Mouse (Mus musculus) right cerebral cortex, postnatal 10 days (tissue): ENCODE data around the gene Nme9.
A peak's percentile ranks its signal among the peaks of the same experiment; 100 is the strongest.

Experiments
- DNase-seq, 2 experiments: peaks; one replicate each; pipeline ENCODE4 v3.0.0; 2021; ENCODE audit warnings: low spot score in 2 of 2

The Nme9 gene

DNA sequence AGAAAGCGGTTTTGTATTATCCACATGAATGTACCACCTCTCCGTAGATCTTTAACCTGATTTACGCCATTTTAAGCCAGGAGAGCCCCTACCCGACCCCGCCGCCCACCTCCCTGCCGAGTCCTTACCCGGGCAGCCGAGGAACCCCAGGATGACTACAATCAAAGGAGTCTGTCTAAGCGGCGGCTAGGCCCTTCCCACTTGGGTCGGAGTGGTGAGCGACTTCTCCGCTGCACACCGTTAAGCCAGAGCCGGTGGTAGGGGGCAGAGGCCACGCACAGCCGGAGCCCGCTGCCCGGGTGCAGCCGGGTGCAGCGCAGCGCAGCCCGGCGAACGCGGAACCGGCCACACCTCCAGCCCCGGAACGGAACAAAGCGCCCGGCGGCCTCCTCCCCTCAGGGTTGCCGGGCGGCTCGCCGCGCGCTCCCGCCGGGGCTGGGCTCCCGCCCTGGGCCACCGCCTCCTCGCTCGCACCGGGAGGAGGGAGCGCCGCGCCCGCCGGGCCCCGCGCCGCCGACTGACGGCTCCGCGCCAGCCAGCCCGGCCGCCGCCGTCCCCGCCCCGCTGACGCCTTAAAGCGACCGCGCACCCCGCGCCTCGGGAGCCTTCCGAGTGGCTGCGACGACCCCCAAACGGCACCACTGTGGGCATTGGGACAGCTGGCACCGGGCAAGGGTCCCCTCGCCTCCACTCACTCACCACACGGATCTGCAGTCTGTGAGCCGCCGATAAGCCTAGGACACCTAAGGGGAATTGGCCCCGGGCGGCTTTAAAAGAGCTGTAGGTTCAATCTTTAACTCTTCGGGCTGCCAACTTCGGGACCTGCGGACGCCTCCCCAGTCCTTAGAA is 14.9 kb upstream of the Nme9 start:
- peak; percentile 80 to 83 for DNase-seq

DNA sequence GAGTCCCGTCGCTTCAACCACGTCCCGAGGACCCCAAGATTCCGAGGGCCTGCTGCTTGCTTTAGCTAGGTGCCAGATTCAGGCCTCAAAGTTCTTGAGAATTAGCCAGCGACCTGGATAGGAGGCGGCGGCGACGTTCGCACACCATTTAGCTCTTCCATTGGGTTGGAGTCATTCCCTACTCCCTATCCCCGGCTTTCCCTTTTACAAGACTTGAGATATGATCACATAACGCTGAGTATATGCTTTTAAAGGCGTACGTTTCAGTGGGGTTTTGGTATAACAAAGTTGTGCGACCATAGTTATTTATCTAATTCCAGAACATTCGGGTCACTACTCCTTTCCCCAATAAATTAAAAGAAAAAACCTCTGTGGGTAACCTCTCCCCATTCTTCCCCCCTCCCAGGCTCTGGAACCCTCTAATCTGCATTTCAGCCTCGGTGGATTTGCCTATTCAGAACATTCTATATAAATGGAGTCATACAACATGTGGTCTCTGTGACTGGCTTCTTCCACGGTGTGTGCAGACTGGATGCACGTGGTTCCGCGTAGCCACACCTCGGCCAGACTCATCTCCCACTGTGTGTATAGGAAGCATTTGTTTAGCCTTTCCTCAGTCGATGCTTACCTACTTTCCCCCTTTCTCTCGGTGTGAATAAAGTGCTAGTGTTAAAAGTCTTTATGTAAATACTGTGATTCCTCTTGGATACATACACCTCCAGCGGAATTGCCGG is 14.1 kb upstream of the Nme9 start, which contains the start of gene Mras:
Mras (minus strand) TSS at position 351 of the 734 bp plus-strand sequence.
- DNase-seq, result no peak

DNA sequence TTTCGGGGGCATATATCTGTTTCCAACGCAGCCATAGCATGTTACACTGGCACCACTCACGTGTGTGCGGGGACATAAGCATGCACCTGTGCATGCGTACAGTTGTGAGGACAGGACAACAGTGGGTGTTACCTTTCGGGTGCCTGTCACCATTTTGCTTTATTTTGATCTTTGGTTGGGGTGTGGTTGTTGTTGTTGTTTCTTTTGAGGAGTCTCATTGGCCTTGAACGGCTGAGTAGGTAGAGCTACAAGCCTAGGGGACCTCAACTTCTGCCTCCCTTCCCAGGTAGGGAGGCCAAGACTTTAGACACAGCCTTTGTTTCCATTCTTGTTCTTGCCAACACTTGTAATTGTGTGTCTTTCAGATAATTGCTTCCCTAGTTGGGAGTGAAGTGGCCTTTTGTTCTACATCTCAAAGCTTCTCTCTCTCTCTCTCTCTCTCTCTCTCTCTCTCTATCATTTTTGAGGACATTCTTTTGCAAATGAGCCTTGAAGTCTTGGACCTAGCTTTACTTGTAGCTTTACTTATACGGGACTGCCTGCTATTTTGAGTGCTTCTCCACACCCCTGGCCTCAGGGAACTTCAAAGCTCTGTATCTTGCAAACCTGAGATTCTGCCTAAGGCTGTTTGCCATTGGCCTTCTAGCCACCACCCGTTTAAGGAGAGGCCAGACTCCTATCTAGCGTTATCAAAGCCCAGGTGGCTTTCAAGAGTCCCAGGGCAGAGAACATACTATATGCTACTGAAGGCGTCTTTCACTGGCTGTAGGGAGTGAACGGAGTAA is 13.3 kb upstream of the Nme9 start:
- no peak for DNase-seq

DNA sequence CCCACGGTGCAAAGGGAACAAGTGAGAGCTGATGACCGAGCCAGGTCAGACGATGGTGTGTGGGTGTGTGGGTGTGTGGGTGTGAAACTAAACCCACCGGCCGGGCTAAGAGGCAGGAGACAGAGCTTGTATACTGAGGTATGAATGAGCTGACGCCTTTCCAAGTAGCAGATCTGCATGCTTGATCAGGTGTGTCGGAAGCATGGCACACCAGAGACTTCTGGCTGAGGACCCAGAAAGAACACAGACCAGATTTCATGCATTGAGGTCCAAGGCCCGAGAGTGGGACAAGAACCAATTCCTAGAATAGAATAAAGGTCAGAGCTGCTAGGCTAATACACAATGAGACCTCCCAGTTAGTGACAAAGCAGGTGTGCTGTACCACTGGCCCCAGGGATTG is 12.2 kb upstream of the Nme9 start:
- no peak for DNase-seq

DNA sequence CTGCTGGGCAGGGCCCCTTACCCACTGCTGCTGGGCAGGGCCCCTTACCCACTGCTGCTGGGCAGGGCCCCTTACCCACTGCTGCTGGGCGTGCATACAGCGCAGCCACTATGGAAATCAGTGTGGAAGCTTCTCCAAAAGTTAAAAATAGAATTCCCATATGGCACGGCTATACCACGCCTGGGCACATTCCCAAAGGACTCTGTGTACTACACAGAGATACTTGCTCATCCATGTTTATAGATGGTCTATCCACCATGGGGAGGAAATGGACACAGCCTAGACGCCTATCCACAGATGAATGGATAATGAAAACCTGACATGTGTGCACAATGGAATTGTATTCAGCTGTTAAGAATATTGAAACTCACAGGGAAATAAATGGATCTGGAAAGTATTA is 10.3 kb upstream of the Nme9 start:
- peak; percentile 78 to 84 for DNase-seq

DNA sequence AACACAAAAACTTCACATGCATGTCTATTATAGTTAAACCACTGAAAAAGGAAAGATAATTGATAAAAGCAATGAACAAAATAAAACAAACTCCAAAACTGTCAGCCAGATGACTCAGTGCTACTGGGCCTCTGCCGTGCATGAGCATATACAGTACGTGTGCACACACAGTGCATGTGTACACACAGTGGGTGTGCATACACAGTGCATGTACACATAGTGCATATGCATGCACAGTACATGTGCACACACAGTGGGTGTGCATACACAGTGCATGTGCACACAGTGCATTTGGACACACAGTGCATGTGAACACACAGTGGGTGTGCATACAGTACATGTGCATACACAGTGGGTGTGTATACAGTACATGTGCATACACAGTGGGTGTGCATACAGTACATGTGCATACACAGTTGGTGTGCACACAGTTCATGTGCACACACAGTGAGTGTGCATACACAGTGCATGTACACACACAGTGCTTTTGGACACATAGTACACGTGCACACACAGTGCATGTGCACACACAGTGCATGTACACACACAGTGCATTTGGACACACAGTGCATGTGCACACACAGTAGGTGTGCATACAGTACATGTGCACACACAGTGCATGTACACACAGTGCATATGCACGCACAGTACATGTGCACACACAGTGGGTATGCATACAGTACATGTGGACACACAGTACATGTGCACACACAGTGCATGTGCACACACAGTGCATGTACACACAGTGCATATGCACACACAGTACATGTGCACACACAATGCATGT is 9.4 kb upstream of the Nme9 start:
- DNase-seq, result no peak

DNA sequence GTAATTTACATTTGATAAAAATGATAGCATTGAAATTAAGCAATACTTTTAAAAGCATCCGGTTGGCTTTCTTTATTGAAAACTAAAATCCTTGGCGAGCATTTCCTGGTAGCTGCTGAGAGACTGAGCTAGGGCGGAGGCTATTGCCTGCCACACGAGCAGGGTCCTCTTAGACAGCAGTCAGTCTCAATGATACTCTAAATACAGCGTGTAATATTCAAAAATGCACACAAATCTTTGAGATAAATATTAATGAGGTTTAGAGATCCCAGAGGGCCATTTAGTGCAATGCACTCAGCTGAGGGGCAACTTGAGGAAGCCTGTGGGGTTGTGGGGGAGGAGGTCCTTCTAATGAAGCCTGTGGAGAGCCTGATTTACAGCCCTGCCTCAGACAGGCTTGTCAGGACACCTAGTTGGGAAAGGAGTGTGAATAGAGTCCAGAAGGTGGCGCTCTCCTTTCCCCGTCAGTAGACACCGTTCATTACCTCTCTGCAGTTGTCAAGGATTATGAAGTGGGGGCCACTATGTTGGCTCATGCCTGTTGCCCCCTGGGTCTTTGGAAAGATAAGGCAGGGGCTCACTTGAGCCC is 6.6 kb upstream of the Nme9 start:
- no peak for DNase-seq

DNA sequence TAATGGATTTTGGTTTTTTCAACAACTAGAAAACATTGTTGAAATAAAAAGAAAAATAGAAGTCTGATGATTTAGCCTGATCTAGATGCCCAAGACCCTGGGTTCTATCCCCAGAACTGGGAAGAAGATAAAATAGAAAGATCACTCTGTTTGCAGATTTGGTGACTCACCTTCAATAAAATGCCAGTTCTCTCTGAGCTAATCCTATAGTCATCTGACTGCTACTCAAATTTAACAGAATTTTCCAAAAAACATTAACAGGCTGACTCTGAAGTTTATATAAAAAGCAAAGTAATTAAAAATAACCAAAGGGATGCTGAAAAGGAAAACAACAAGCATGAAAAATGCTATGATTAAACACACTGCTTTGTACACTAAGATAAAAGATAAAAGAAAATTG is 5.0 kb upstream of the Nme9 start:
- DNase-seq, result no peak

DNA sequence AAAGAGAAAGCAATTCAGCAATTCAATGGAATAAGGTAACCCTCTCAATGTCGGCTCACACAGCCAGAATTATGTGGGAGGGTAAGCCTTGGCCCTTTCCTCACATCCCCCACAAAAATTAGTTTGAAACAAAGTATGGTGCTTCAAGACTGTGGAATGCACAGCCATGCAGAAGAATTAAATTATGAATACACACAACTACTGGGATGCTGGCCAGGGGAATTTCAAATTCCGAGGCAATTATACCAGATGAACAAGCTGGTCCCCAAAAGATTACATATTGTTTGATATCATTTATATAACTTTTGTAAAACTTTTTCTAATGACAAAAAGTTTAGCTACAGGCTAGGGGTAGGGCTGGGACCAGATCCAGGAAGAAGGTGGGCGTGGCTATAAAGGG is 4.0 kb upstream of the Nme9 start:
- no peak for DNase-seq

DNA sequence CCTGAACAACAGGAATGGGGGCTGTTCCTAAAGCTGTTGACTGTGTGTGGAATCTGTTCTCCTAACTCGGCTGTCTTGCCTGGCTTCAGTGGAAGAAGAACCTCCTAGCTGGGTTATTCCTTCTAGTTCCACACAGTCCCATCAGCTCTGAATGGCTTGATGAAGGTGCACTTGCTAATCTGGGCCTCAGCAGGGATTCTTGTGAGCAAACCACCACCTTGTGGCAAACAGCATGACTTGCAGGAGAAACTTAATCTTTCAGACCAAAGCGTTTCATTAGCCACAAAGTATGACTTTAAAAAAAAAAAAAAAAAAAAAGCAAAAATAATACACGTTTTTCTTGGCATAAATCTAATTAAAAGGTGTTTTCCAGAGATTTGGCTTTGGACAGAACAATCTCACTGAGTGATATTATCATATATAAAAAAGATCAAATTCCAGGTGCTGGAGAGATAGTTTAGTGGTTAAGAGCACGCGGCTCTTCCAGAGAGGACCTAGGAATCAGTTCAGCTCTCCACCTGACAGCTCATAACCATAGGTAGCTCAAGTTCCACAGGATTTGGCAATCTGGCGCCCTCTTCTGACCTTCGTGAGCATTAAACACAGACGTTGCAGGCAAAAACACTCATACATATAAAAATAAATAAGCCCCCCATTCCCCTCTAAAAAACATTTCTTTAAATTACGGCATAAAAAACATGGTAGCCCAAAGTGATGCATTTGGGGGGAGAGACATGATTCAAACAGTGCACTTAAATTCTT is 1.2 kb upstream of the Nme9 start:
- peak in 1 of 2 experiments; percentile 63 for DNase-seq

DNA sequence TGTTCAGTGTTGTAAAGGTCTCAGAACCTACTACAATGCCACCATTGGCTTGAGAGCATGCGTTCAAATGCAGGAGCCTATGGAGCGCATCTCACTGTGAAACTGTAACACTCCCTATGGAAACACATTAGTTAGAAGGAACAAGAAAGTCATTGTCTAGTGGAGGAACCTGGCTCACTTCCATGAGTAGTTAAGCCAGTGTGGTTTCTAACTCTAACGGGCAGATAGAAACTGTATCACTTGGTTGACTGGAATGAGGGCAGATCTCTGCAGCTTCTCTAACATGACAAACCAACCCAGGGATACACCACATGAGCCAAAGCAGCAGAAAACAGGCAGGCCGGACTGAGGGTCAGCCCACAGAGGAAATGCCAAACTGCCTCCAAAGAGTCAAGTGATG is 2.9 kb downstream of the Nme9 start:
- no peak for DNase-seq

DNA sequence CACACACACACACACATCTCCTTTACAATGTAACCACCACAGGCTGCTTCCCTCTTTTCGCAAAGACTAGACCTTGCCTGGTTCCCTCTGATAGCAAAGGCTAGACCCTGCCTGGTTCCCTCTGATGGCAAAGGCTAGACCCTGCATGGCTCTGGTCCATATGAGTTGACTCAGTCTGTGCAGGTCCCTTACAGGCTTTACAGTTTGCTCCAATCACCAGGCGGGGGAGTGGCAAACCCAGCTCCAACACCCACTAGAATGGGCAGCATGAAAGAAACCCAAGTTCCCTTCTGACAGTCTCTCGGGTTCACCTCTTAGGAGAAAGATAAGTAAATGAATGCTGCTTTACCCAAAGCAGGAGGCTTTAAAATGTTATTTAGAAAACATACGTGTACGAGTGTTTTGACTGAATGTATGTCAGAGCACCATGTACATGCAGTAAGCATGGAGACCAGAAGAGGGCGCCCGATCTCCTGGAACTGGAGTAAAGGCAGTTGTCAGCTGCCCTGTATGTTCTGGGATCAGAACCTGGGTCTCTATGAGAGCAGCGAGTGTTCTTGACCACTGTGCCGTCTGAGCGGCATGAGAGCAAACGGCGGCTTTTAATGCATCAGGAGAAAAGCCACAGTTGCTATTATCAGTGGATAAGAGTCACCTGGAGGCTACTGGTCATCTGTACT is 7.4 kb downstream of the Nme9 start:
- DNase-seq, result peak in 1 of 2 experiments; percentile 58

DNA sequence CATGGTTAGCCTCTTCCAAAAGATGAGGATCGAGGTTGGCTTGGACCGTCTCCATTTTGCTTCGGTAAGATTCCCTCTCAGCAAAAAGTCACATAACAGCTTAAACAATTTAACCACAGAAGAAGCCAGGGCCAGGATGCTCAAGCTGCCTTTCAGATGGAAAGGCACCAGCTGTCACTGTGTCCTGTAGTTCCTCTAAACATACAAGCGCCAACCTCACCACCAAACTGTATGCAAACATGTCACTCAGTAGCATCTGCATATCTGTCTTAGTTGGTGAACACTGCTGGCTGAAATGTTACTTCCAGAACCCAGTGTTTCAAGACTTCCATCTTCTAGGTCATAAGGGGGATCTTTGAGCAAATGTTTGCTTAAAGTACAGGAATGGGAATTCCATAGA is 8.5 kb downstream of the Nme9 start:
- no peak for DNase-seq

DNA sequence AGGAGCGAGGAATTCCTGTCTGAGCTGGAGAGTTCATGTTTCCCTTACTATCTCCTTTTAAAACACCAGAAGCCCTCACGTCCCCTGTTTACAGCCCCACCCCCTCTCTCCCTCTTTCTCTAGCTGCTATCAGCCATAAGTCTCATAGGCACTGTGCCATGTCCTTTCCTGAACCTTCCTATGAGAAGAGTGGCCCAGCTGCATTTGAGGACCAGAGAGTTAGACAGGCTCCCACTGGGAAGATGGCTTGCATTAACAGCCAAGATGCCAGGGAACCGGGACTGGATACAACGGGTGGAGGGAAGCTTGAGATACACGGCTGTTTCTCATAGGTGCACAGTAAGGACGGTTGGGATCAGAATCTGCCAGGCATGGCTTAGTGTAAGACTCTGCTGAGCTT is 13.6 kb downstream of the Nme9 start:
- no peak for DNase-seq

DNA sequence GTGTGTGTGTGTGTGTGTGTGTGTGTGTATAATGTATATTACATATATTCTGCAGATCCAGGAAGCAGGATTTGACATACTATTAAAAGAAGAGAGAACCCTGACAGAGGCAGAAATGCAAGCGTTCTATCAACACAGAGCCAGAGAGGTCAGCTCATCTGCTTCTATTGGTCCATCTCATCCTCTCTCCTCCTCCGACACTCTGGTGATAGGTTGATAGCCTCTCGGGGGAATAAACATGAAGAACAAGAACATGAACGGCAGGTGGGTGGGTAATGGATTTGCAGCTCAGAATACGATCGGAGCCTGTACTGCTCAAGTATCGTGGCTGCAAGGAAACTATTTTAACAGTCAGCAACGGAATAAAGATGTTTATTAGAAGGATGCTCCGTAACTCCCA is 17.3 kb downstream of the Nme9 start:
- no peak for DNase-seq

DNA sequence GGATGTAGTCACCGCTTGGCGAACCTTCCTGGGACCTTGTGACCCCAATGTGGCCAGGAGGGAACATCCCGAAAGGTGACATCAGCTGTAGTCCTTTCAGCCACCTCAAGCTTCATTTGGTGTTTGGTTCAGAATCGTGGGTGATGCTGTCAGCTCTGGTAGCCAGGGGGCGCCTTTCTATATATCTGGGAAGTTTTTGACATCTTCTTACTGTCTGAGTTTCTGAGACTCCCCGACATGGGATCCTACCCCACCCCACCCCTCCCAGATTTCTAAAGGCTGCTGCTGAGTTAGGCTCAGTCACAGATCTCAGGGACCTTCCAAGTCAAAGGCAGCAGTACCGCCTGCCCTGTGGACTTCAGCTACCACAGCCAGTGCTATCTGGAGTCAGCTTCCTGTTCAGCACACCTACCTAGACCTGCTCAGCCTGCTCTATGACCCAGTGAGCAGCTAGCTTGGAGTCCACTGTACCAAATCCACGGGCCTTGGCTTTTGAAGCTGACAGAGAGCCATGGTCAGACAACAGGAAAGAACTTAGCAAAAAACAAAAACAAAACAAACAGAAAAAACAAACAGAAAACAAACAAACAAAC is 18.5 kb downstream of the Nme9 start:
- no peak for DNase-seq

DNA sequence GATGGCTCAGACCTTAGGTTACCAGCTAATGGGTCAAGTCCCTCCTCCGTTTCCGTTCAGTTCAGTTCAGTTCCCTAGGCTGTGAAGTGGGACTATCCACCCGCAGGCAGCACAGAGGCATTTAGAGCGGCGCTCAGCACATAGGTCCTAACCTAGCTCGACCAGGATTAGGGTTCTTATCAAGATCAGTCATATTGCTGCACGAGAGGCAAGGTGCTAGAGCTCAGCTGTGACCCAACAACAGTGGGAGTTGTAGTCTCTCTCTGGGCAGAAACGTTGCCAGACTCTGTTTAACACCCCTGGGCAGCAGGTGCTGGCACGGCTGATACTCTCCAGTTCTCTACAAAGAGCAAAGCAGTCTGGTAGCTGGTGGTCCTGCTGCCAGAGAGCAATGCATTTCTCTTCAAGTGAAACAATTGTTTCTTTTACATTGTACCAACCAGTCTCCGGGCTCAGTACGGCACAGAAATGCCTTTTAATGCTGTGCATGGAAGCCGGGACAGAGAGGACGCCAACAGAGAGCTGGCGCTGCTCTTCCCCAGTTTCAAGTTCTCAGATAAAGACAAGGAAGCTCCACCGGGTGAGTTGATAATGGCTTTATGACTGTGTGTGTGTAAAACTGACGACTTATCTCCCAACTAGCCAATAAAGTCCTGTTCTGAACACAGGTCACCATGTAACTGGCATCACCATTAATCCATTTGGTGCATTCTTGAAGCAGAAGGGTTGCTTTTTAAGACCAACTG is 19.2 kb downstream of the Nme9 start:
- no peak for DNase-seq

DNA sequence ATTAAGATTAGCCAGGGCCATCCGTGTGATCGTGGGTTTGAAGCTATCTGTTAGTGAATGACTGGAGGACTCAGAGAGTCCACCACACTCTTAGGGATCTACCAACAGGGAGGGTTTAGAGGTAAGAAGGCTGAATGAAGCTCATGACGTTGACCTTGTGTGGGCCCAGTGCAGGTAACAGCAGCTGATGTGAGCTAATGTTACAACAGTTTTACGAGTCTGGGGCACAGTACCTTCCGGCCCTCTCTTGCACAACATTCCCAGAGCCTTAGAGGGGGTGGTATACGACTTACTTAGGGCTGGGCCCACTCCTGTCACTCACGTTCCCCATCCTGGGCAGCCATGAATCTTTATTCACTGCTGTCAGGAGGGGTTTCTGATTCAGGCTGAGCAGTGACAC is 20.1 kb downstream of the Nme9 start:
- DNase-seq, result no peak
